Mouse (Mus musculus): ENCODE measurements around the gene Ptpn21. TPM values are rescaled to one million over a fixed set of nuclear protein-coding genes. Genes with fewer than 3 reads are reported as not detected.

Ptpn21 gene
- polyA plus RNA-seq (2015; fragmentation: Nextera tagmentation; extraction: Ambion mirVana): 5.5 and 6.6 TPM in 2 replicates

DNA sequence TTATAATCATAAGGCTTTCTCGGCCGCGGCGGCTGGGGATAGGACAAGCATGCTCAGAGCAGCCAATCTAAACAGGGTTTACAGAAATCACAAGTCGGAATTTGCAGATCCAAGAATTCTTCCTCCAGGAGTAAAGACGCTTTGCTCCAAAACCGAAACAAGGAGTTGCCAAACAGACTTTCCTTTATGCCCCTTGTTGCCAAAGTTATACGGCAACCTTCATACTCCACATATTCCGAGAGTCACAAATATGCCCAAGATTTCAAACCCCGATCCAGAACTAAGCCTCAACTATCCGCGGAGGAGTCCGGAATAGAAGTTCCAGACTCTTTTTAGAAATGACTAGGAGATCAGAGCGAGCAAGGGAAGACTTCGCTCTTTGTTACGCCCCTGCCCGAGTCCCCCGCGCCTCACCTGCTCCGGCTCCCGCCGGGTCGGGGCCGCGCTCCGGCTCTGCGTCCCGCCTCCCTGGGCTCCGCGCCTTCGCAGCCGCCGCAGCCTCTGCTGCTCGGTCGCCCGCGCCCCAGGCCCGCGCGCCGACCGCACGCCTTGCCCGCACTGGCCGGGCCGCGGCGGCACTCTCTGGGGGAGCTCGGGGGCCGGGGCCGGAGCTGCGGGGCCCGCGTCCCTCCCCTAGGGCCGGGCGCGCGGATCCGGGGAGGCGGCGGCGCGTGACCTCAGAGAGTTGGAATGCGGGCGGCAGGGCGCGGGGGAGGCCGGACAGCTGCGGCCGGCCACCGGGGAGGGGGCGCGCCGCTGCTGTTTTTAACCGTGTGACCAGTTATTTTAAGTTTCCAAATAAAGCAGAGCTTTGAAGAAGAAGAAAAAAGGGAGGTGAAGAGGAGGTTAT lies at the start of gene Ptpn21:
Ptpn21 (minus strand) TSS at position 455 of the 850 bp plus-strand sequence.
- no peaks in the 10 kb centered on the region for H3K36me3 ChIP-seq (ENCODE audit: control insufficient read depth, insufficient read depth, low read length)
- peaks cover 5% of the 10 kb centered on the region for H3K4me1 ChIP-seq (replicated peaks; ENCODE audit: control insufficient read depth, insufficient read depth)
- TF ChIP-seq CTCF (IDR thresholded peaks at IDR 0.05; ENCODE audit: low read depth) (no peak), EP300 (optimal IDR thresholded peaks at IDR 0.05) (no peak)
- H3K9ac ChIP-seq (ENCODE audit: low read length): peak within 1 kb of the TSS; percentile 96
- peak; percentile 74 for ATAC-seq (ENCODE audit: low FRiP score, low TSS enrichment)
- no peaks in the 10 kb centered on the region for H3K9me3 ChIP-seq (ENCODE audit: control insufficient read depth, low read length)
- H3K4me2 ChIP-seq (replicated peaks; ENCODE audit: low read depth): peak within 1 kb of the TSS; percentile 66
- under 1% methylated on average over 72 of the region's 75 CpGs for WGBS
- H3K27me3 ChIP-seq (ENCODE audit: control insufficient read depth, insufficient read depth, low read length): no peaks in the 10 kb centered on the region
- peak within 1 kb of the TSS; percentile 86 for H3K4me3 ChIP-seq (ENCODE audit: low read depth, low read length)
- peak; percentile 80 for DNase-seq (ENCODE audit: low spot score)
- H3K27ac ChIP-seq (replicated peaks): peak within 1 kb of the TSS; percentile 95

DNA sequence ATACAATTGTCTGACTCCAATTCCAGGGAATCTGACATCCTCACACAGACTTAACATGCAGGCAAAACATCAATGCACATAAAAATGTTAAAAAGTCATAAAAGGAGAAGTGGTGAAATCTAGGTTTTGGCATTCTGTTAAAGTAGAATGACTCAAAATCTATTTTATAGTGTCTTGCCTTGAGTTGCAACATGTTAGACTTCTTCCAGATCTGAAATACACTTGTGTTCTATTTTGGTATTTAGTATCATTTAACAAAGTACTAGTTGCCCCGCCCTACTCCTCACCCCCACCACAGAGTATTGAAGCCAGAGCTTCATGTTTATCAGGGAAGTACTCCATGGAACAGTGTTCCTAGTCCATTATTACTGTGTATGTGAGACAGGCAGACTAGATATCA lies 47.0 kb upstream of the Ptpn21 start:
- Histone ChIP-seq H3K4me2 (replicated peaks; ENCODE audit: low read depth) (no peak overlapping the region), H3K4me3 (ENCODE audit: low read depth, low read length) (no peak overlapping the region), H3K27ac (replicated peaks) (no peak overlapping the region), H3K4me1 (replicated peaks; ENCODE audit: control insufficient read depth, insufficient read depth) (no peaks in the 10 kb centered on the region), H3K9me3 (ENCODE audit: control insufficient read depth, low read length) (no peaks in the 10 kb centered on the region), H3K36me3 (ENCODE audit: control insufficient read depth, insufficient read depth, low read length) (peaks cover 19% of the 10 kb centered on the region), H3K9ac (ENCODE audit: low read length) (no peak overlapping the region), H3K27me3 (ENCODE audit: control insufficient read depth, insufficient read depth, low read length) (no peaks in the 10 kb centered on the region)
- TF ChIP-seq EP300 (optimal IDR thresholded peaks at IDR 0.05) (no peak), CTCF (IDR thresholded peaks at IDR 0.05; ENCODE audit: low read depth) (no peak)
- ATAC-seq (ENCODE audit: low FRiP score, low TSS enrichment): no peak
- 97% methylated on average over 1 of the region's 1 CpGs for WGBS
- no peak for DNase-seq (ENCODE audit: low spot score)

DNA sequence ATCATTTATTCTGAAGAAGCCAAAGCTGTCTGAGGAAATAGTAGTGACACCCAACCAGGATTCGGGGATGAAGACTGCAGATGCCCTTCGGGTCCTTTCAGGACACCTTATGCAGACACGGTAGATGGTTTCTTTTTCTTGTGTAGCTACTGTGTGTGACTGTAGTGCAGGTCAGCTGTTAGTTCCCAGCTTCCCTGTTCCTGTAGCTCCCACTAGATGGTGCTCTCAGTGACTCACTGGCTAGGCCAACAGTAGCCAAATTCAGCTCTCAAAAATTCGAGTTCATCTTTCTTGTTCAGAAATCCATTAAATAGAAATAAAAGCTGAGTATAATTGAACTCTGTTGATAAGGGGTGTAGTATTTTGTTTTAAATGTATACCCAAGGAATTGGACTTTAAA lies 41.9 kb upstream of the Ptpn21 start:
- Histone ChIP-seq H3K4me1 (replicated peaks; ENCODE audit: control insufficient read depth, insufficient read depth) (no peaks in the 10 kb centered on the region), H3K4me3 (ENCODE audit: low read depth, low read length) (no peak overlapping the region), H3K27ac (replicated peaks) (no peak overlapping the region), H3K27me3 (ENCODE audit: control insufficient read depth, insufficient read depth, low read length) (no peaks in the 10 kb centered on the region), H3K9me3 (ENCODE audit: control insufficient read depth, low read length) (no peaks in the 10 kb centered on the region), H3K4me2 (replicated peaks; ENCODE audit: low read depth) (no peak overlapping the region), H3K9ac (ENCODE audit: low read length) (no peak overlapping the region), H3K36me3 (ENCODE audit: control insufficient read depth, insufficient read depth, low read length) (peaks cover 19% of the 10 kb centered on the region)
- WGBS: 82% methylated on average over 4 of the region's 4 CpGs
- DNase-seq (ENCODE audit: low spot score) (no peak), ATAC-seq (ENCODE audit: low FRiP score, low TSS enrichment) (no peak)
- TF ChIP-seq CTCF (IDR thresholded peaks at IDR 0.05; ENCODE audit: low read depth) (peak; percentile 66), EP300 (optimal IDR thresholded peaks at IDR 0.05) (no peak)

DNA sequence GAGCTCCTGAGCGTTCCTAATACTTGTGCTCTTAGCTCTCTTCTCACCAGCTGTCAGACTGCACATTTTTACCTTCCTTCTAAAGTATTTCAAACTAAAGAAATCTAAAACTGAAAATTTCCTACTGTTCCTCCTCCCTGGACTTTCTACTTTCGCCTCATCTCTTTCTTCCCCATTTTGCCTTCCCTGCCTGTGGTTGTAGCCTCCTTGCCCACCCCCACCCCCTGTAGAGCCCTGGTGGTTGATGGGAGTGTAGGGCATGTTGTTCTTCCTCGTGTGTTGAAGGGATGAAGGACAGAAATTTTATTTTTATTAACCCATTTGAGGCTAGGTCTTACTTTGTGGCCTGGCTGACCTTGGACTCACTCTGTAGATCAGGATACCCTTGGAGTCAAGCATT lies 40.3 kb upstream of the Ptpn21 start:
- H3K4me2 ChIP-seq (replicated peaks; ENCODE audit: low read depth): no peak overlapping the region
- no peaks in the 10 kb centered on the region for H3K4me1 ChIP-seq (replicated peaks; ENCODE audit: control insufficient read depth, insufficient read depth)
- ATAC-seq (ENCODE audit: low FRiP score, low TSS enrichment): no peak
- DNase-seq (ENCODE audit: low spot score): no peak
- H3K27me3 ChIP-seq (ENCODE audit: control insufficient read depth, insufficient read depth, low read length): no peaks in the 10 kb centered on the region
- TF ChIP-seq EP300 (optimal IDR thresholded peaks at IDR 0.05) (no peak), CTCF (IDR thresholded peaks at IDR 0.05; ENCODE audit: low read depth) (no peak)
- 73% methylated on average over 3 of the region's 3 CpGs for WGBS
- H3K9me3 ChIP-seq (ENCODE audit: control insufficient read depth, low read length): no peaks in the 10 kb centered on the region
- H3K4me3 ChIP-seq (ENCODE audit: low read depth, low read length): no peak overlapping the region
- H3K9ac ChIP-seq (ENCODE audit: low read length): no peak overlapping the region
- H3K36me3 ChIP-seq (ENCODE audit: control insufficient read depth, insufficient read depth, low read length): peaks cover 17% of the 10 kb centered on the region
- H3K27ac ChIP-seq (replicated peaks): no peak overlapping the region; the same call in 1 of the 2 replicates

DNA sequence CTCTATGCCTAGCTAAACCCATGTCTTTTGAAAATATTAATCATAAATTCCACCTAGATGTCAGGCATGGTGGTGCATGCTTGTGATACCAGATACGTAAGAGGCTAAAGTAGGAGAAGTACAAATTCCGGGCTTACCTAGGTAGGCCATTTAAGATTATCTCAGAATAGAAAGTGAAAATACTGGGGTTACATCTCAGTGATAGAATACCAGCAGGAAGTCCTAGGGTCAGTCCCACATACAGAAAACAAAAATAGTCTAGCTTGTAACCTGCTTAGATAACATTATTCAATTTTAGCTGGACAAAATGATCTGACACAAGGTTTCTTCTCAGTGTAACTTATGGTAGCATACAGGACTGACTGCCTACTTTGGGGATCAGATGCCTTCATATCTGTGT lies 29.0 kb upstream of the Ptpn21 start:
- no peak for TF ChIP-seq EP300 (optimal IDR thresholded peaks at IDR 0.05)
- TF ChIP-seq CTCF (IDR thresholded peaks at IDR 0.05; ENCODE audit: low read depth): no peak
- peaks cover 16% of the 10 kb centered on the region for H3K36me3 ChIP-seq (ENCODE audit: control insufficient read depth, insufficient read depth, low read length)
- no peaks in the 10 kb centered on the region for H3K27me3 ChIP-seq (ENCODE audit: control insufficient read depth, insufficient read depth, low read length)
- no peak overlapping the region for H3K27ac ChIP-seq (replicated peaks)
- H3K9ac ChIP-seq (ENCODE audit: low read length): no peak overlapping the region
- H3K4me2 ChIP-seq (replicated peaks; ENCODE audit: low read depth): no peak overlapping the region
- no peak overlapping the region for H3K4me3 ChIP-seq (ENCODE audit: low read depth, low read length)
- ATAC-seq (ENCODE audit: low FRiP score, low TSS enrichment) (no peak), DNase-seq (ENCODE audit: low spot score) (no peak)
- 93% methylated on average over 2 of the region's 2 CpGs for WGBS
- no peaks in the 10 kb centered on the region for H3K4me1 ChIP-seq (replicated peaks; ENCODE audit: control insufficient read depth, insufficient read depth)
- no peaks in the 10 kb centered on the region for H3K9me3 ChIP-seq (ENCODE audit: control insufficient read depth, low read length)

DNA sequence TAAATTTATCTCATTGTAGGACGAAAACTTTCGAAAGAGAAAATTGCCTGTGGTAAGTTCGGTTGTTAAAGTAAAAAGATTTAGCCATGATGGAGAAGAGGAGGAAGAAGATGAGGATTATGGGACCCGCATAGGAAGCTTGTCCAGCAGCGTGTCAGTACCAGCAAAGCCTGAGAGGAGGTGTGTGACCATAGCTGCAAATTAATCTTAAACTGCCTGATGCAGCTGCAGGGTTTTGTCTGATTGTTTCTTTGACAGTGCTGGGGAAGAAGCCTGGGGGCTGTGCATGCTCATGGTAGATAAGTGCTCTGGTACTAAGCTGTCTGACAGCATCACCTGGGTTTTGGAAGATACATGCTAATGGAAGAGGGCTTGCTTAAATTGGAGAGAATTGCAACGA lies 22.5 kb upstream of the Ptpn21 start:
- TF ChIP-seq EP300 (optimal IDR thresholded peaks at IDR 0.05) (no peak), CTCF (IDR thresholded peaks at IDR 0.05; ENCODE audit: low read depth) (no peak)
- no peak overlapping the region for H3K4me3 ChIP-seq (ENCODE audit: low read depth, low read length)
- WGBS: 95% methylated on average over 6 of the region's 6 CpGs
- H3K9ac ChIP-seq (ENCODE audit: low read length): no peak overlapping the region
- H3K36me3 ChIP-seq (ENCODE audit: control insufficient read depth, insufficient read depth, low read length): peaks cover 2% of the 10 kb centered on the region; the same call in 1 of the 2 replicates
- no peak overlapping the region for H3K4me2 ChIP-seq (replicated peaks; ENCODE audit: low read depth)
- no peak overlapping the region for H3K27ac ChIP-seq (replicated peaks)
- H3K9me3 ChIP-seq (ENCODE audit: control insufficient read depth, low read length): no peaks in the 10 kb centered on the region
- H3K27me3 ChIP-seq (ENCODE audit: control insufficient read depth, insufficient read depth, low read length): no peaks in the 10 kb centered on the region
- ATAC-seq (ENCODE audit: low FRiP score, low TSS enrichment) (no peak), DNase-seq (ENCODE audit: low spot score) (no peak)
- no peaks in the 10 kb centered on the region for H3K4me1 ChIP-seq (replicated peaks; ENCODE audit: control insufficient read depth, insufficient read depth)

All from stomach, postnatal 0 days (tissue).